Mouse (Mus musculus) neutrophil, adult 65 days (primary cell): ENCODE measurements around the gene Iqsec3. TPM values are rescaled to one million over a fixed set of nuclear protein-coding genes. Genes with fewer than 3 reads are reported as not detected.

Source experiments
- total RNA-seq: library from RNA; stranded (reverse); gene quantifications from 2 replicates; pipeline ENCODE4 v1.2.4, GENCODE M21; 2023

Gene Iqsec3
- not detected in 2 replicates for total RNA-seq

GRCm38 (mm10) chr6:121473093-121473821, at the start of gene Iqsec3:
Iqsec3 (minus strand) TSS chr6:121473678.

GRCm38 (mm10) chr6:121343026-121343770, 130.3 kb downstream of the Iqsec3 start, which contains the start of gene Slc6a12:
Slc6a12 (plus strand) TSS chr6:121343076.

Other genes starting within 250 kb of the Iqsec3 start
- 3.9 and 6.5 TPM in 2 replicates for gene Usp18, start 227.8 kb downstream of the Iqsec3 start, total RNA-seq
- 2.0 and 3.2 TPM in 2 replicates for gene Slc6a13, start 173.5 kb downstream of the Iqsec3 start, total RNA-seq
- 34.3 and 36.4 TPM in 2 replicates for gene Slc6a12, start 130.6 kb downstream of the Iqsec3 start, total RNA-seq
- not detected in 2 replicates for gene A2m, start 161.7 kb upstream of the Iqsec3 start, total RNA-seq